Mouse (Mus musculus) embryonic fibroblast, embryonic 13.5 days (primary cell): ENCODE measurements around the gene Mthfd2l.

Source experiments
- CTCF ChIP-seq: IDR thresholded peaks from 2 replicates; pipeline ENCODE4 v1.5.1; 2011; ENCODE audit warnings: mild to moderate bottlenecking, control low read depth, low read length, moderate library complexity, borderline replicate concordance; ENCODE audit not compliant: insufficient read depth
- POLR2A ChIP-seq: IDR thresholded peaks from 2 replicates; pipeline ENCODE4 v1.6.1; 2011; ENCODE audit warnings: low read depth, mild to moderate bottlenecking, control low read depth, low read length, moderate library complexity

- TF ChIP-seq CTCF = peak; percentile 80; the same call in 1 of the 2 replicates
- TF ChIP-seq POLR2A = no peak
Measured at GRCm38 (mm10) chr5:90964316-90964715, 33.4 kb downstream of the Mthfd2l start.
